Mouse (Mus musculus) olfactory bulb, adult 2 months (tissue): Measurements from ENCODE around the gene Gopc.

Experiments
- CTCF ChIP-seq: fragments of 200-500 bp; IDR thresholded peaks from 2 replicates; pipeline ENCODE4 v1.5.1; 2012; ENCODE audit warnings: low read depth, mild to moderate bottlenecking, low read length, moderate library complexity; ENCODE audit not compliant: insufficient read depth
- POLR2A ChIP-seq: fragments of 200-500 bp; IDR thresholded peaks from 2 replicates; pipeline ENCODE4 v1.6.1; 2012; ENCODE audit warnings: mild to moderate bottlenecking, low read depth, low read length, moderate library complexity; ENCODE audit not compliant: insufficient read depth

- TF ChIP-seq CTCF (no peak), POLR2A (no peak)
These were observed 23.5 kb downstream of the Gopc start, which contains the start of gene Gm26741 for GRCm38 (mm10) chr10:52358467-52358866.
